Mouse (Mus musculus) cerebellum, adult 2 months (tissue): ENCODE results near the gene Akr1cl. TPM values are rescaled to one million over a fixed set of nuclear protein-coding genes. Genes with fewer than 3 reads are reported as not detected.
"Not testable (repeated sequence)": the region's sequence is repeated elsewhere in the genome, so short reads cannot be mapped to it uniquely, and the experiment has no call there.

Experiments used
- DNase-seq, 2 experiments: peaks; one replicate each; pipeline ENCODE4 v3.0.0; 2021
- H3K27ac ChIP-seq: fragments of 200-500 bp; 2 replicates; pipeline ENCODE4 v1.5.1; 2012; ENCODE audit warnings: low read length, control low read depth, inconsistent platforms; ENCODE audit not compliant: insufficient read depth
- H3K27me3 ChIP-seq: fragments of 200-500 bp; 2 replicates; pipeline ENCODE4 v1.6.1; 2012; ENCODE audit warnings: inconsistent platforms, mild to moderate bottlenecking, low read length, moderate library complexity; ENCODE audit not compliant: control insufficient read depth, insufficient read depth
- H3K4me1 ChIP-seq: fragments of 200-500 bp; 2 replicates; pipeline ENCODE4 v1.6.1; 2011; ENCODE audit warnings: low read length; ENCODE audit not compliant: control insufficient read depth, insufficient read depth
- H3K4me3 ChIP-seq: fragments of 200-500 bp; replicated peaks from 2 replicates; pipeline ENCODE3; 2011; ENCODE audit warnings: mild to moderate bottlenecking, low read depth, low read length, control low read depth; ENCODE audit not compliant: insufficient read depth
- CTCF ChIP-seq: fragments of 200-500 bp; IDR thresholded peaks from 2 replicates; pipeline ENCODE4 v1.5.1; 2011; ENCODE audit warnings: low read depth, mild to moderate bottlenecking, control low read depth, low read length, moderate library complexity, borderline replicate concordance; ENCODE audit not compliant: insufficient read depth
- POLR2A ChIP-seq: fragments of 200-500 bp; IDR thresholded peaks from 2 replicates; pipeline ENCODE4 v1.6.1; 2011; ENCODE audit warnings: low read length, control low read depth, borderline replicate concordance; ENCODE audit not compliant: insufficient read depth
- WGBS: fragments of 180-500 bp; shearing (Covaris S2); methylation state at CpG from one replicate; pipeline ENCODE4 v1.1.7; 2018; 5-methylcytosine and 5-hydroxymethylcytosine counted together
- polyA plus RNA-seq: library from polyadenylated mRNA; depleted of rRNA; stranded (reverse); fragments of >200 nt; gene quantifications from 2 replicates; pipeline ENCODE4 v1.2.3, GENCODE M21; 2012

Gene Akr1cl
- polyA plus RNA-seq, 1 experiment = not detected

- no peak overlapping the region for H3K27ac ChIP-seq
- TF ChIP-seq CTCF (no peak), POLR2A (no peak)
- 85% methylated on average over 7 of the region's 7 CpGs for WGBS
These were observed 19.1 kb upstream of the Akr1cl start for GRCm38 (mm10) chr1:65051696-65052095.

GRCm38 (mm10) chr1:65050952-65051351, 18.4 kb upstream of the Akr1cl start, which contains the start of gene Cryge:
Gene Cryge (minus strand): TSS chr1:65051149.
- not testable (repeated sequence) for H3K4me1 ChIP-seq, H3K27ac ChIP-seq, H3K4me3 ChIP-seq, DNase-seq, H3K27me3 ChIP-seq
- WGBS = 49% methylated on average over 8 of the region's 12 CpGs

More at GRCm38 (mm10) chr1:65051696-65052095, 19.1 kb upstream of the Akr1cl start:
- no peak overlapping the region for H3K4me3 ChIP-seq
- H3K4me1 ChIP-seq = peaks cover 4% of the 10 kb centered on the region; the same call in 1 of the 2 replicates
- H3K27me3 ChIP-seq = no peaks in the 10 kb centered on the region
- DNase-seq = no peak

- TF ChIP-seq POLR2A = no peak
- no peak for TF ChIP-seq CTCF
- H3K27me3 ChIP-seq = no peaks in the 10 kb centered on the region
- DNase-seq = peak; percentile 9 to 28
- 20% methylated on average over 12 of the region's 12 CpGs for WGBS
- peaks cover 4% of the 10 kb centered on the region; the same call in 1 of the 2 replicates for H3K4me1 ChIP-seq
- H3K4me3 ChIP-seq = no peak overlapping the region
- H3K27ac ChIP-seq = no peak overlapping the region
These were observed 16.2 kb upstream of the Akr1cl start for GRCm38 (mm10) chr1:65048781-65049180.

GRCm38 (mm10) chr1:65046401-65047109, 14.0 kb upstream of the Akr1cl start:
- TF ChIP-seq POLR2A = no peak
- peak; percentile 16; the same call in 1 of the 2 replicates for TF ChIP-seq CTCF
- peak in 1 of 2 experiments; percentile 15 for DNase-seq
- WGBS = 44% methylated on average over 8 of the region's 8 CpGs
- no peak overlapping the region for H3K27ac ChIP-seq
- peaks cover 4% of the 10 kb centered on the region; the same call in 1 of the 2 replicates for H3K4me1 ChIP-seq
- no peaks in the 10 kb centered on the region for H3K27me3 ChIP-seq
- H3K4me3 ChIP-seq = no peak overlapping the region

- 89% methylated on average over 2 of the region's 2 CpGs for whole genome bisulfite sequencing
- TF ChIP-seq POLR2A (no peak), CTCF (no peak)
- no peak overlapping the region for H3K27ac ChIP-seq
- no peak for DNase-seq
- no peak overlapping the region for H3K4me3 ChIP-seq
- H3K4me1 ChIP-seq = no peaks in the 10 kb centered on the region
- H3K27me3 ChIP-seq = no peaks in the 10 kb centered on the region
These were observed 10.9 kb upstream of the Akr1cl start for GRCm38 (mm10) chr1:65043433-65043832.

- H3K4me1 ChIP-seq = no peaks in the 10 kb centered on the region
- H3K27ac ChIP-seq = no peak overlapping the region
- TF ChIP-seq POLR2A (no peak), CTCF (no peak)
- no peak overlapping the region for H3K4me3 ChIP-seq
- 87% methylated on average over 3 of the region's 3 CpGs for WGBS
- no peaks in the 10 kb centered on the region for H3K27me3 ChIP-seq
- no peak for DNase-seq
These were observed 9.3 kb upstream of the Akr1cl start for GRCm38 (mm10) chr1:65041837-65042236.

GRCm38 (mm10) chr1:65040806-65041205, 8.2 kb upstream of the Akr1cl start:
- no peak overlapping the region for H3K27ac ChIP-seq
- H3K4me1 ChIP-seq = no peaks in the 10 kb centered on the region
- TF ChIP-seq POLR2A (no peak), CTCF (no peak)
- H3K4me3 ChIP-seq = no peak overlapping the region
- no peak for DNase-seq
- H3K27me3 ChIP-seq = no peaks in the 10 kb centered on the region
- WGBS = 33% methylated on average over 6 of the region's 6 CpGs

GRCm38 (mm10) chr1:65039679-65040078, 7.1 kb upstream of the Akr1cl start:
- no peak for DNase-seq
- no peaks in the 10 kb centered on the region for H3K4me1 ChIP-seq

More at GRCm38 (mm10) chr1:65039679-65040078, 7.1 kb upstream of the Akr1cl start:
- H3K27ac ChIP-seq = no peak overlapping the region
- H3K27me3 ChIP-seq = no peaks in the 10 kb centered on the region
- WGBS = 84% methylated on average over 3 of the region's 3 CpGs
- no peak overlapping the region for H3K4me3 ChIP-seq
- no peak for TF ChIP-seq CTCF
- no peak for TF ChIP-seq POLR2A
